Mouse (Mus musculus): Measurements from ENCODE around the gene Tmem176b. TPM values are rescaled to one million over a fixed set of nuclear protein-coding genes. Genes with fewer than 3 reads are reported as not detected.

The Tmem176b gene
- 10 to 100 TPM in 1 of 2 experiments, 1 to 10 TPM in 1; 8.7 to 10.5 TPM for total RNA-seq (2023)

DNA sequence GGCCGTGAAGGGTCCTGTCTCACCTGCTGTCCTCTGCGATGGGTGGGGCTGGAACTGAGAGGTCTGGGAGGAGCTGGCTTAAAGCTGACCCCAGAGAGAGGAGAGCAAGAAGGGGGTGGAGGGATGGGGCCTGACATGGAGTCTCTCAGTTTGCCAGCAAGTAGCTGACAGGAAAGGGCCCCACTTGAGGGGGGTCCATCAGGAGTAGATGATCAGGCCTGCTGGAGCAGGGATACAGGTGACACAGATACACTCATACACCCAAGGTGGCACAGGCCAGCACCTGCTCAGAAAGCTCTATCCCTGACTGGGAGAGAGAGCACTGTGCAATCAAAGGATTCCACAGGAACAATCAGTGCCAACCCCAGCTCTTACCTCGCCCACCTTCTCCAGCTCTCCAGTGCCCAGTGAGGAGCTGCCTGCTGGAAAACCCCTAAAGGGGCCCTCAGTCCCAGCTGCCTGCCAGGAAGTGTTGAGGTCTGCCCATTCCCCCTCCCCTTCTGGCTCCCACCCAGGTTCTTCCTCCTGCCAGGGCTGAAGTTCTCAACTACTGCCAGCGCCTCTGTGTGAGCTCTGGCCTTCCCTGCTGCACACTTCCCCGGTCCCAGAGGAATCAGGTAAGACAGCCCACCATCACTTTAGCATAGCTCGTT is at the start of gene Tmem176b:
Gene Tmem176b, minus strand, starts transcription at position 524 of the 653 bp plus-strand sequence.

DNA sequence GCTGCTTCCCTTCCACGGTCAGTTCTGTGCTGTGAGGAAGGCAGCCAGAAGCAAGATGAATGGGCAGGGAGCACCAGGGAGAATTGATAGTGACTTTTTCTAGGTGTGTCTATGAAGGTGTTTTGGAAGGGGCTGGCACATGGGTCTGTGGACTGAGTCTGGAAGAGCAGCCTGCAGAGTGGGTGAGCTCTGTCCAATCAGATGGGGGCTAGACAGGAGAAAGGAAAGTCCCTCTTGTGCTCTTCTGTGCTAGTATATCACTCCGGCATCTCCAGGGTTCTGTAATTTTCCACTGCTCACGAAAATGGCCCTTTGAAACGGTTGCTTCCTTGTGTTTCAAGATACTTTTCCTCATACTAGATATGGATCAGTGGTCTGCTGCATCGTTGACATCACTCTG is 31.3 kb upstream of the Tmem176b start, which contains the start of gene Aoc1:
Gene Aoc1, plus strand, starts transcription at position 301 of the 400 bp plus-strand sequence.

DNA sequence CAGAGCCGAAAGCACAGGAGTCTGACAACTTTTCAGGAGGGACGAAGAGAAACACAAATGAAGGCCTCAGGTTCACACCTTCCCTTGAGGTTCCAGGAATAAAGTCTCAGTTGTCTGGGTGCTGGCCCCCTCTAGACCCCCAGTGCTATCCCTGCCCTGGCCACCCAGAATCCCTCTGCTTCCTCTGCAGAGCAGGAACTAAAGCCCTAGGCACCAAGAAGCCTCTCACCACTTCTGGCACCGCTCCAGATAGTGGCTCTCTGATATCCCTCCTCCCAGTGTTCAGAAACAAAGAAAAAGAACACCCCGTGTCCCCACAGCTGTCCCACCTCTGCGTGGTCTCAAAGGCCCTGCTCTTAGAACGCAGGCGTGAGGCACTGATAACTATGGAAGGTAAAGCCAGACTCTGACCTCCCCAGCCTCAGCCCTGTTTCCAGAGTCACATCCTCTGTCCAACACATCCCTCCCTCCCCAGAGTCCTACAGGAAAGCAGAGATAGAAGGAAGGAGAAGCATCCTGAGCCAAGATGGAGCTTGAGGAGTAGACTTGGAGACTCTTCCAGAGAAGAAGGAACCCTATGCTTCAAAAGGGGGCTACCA is 826 bp downstream of the Tmem176b start, which contains the start of gene Tmem176a:
Gene Tmem176a, plus strand, starts transcription at position 549 of the 599 bp plus-strand sequence.

Other genes starting within 250 kb of the Tmem176b start
- 1 to 10 TPM; 2.0 to 2.4 TPM for gene Repin1, start 247.6 kb downstream of the Tmem176b start, total RNA-seq (2023)
- 1 to 10 TPM in 1 of 2 experiments, not detected in 1; 2.6 TPM for gene Gm44965, start 247.6 kb downstream of the Tmem176b start, total RNA-seq (2023)
- gene Zfp775, start 239.4 kb downstream of the Tmem176b start, total RNA-seq (2023) = 1 to 10 TPM; 4.7 to 5.6 TPM
- gene AI854703, start 214.7 kb downstream of the Tmem176b start, total RNA-seq (2023) = 1 to 10 TPM in 1 of 2 experiments, under 1 TPM in 1; 0.92 to 1.3 TPM
- gene Gimap8, start 194.3 kb downstream of the Tmem176b start, total RNA-seq (2023) = 100 to 1,000 TPM; 131 to 163 TPM
- 100 to 1,000 TPM; 123 to 132 TPM for gene Gimap9, start 165.4 kb downstream of the Tmem176b start, total RNA-seq (2023)
- 100 to 1,000 TPM; 291 to 421 TPM for gene Gimap4, start 156.9 kb downstream of the Tmem176b start, total RNA-seq (2023)
- 1,000 to 10,000 TPM; 1,277 to 1,347 TPM for gene Gimap6, start 133.3 kb downstream of the Tmem176b start, total RNA-seq (2023)
- 10 to 100 TPM; 10.8 to 18.8 TPM for gene Gm28053, start 122.9 kb downstream of the Tmem176b start, total RNA-seq (2023)
- gene Gimap7, start 122.9 kb downstream of the Tmem176b start, total RNA-seq (2023) = 10 to 100 TPM; 40.2 to 63.2 TPM
- 100 to 1,000 TPM; 142 to 153 TPM for gene Gimap1, start 102.4 kb downstream of the Tmem176b start, total RNA-seq (2023)
- 100 to 1,000 TPM; 137 to 160 TPM for gene Gimap5, start 95.3 kb downstream of the Tmem176b start, total RNA-seq (2023)
- gene Gimap3, start 70.6 kb downstream of the Tmem176b start, total RNA-seq (2023) = 100 to 1,000 TPM; 434 to 577 TPM
- 1 to 10 TPM; 3.5 to 8.8 TPM for gene Tmem176a, start 577 bp downstream of the Tmem176b start, total RNA-seq (2023)
- gene Aoc1, start 31.4 kb upstream of the Tmem176b start, total RNA-seq (2023) = not detected
- not detected for gene 1600015I10Rik, start 88.4 kb upstream of the Tmem176b start, total RNA-seq (2023)
- not detected for gene Doxl2, start 133.5 kb upstream of the Tmem176b start, total RNA-seq (2023)
- not detected for gene Svs1, start 145.4 kb upstream of the Tmem176b start, total RNA-seq (2023)
- 1 to 10 TPM; 1.7 to 1.8 TPM for gene Gpnmb, start 195.1 kb upstream of the Tmem176b start, total RNA-seq (2023)
- 10 to 100 TPM; 46.0 to 51.9 TPM for gene Malsu1, start 232.3 kb upstream of the Tmem176b start, total RNA-seq (2023)